Mouse (Mus musculus): Measurements from ENCODE around the gene Chrna9. TPM values are rescaled to one million over a fixed set of nuclear protein-coding genes. Genes with fewer than 3 reads are reported as not detected.

Gene Chrna9
- polyA plus RNA-seq, 1 experiment from 2014 or later, result 0.59 TPM

DNA sequence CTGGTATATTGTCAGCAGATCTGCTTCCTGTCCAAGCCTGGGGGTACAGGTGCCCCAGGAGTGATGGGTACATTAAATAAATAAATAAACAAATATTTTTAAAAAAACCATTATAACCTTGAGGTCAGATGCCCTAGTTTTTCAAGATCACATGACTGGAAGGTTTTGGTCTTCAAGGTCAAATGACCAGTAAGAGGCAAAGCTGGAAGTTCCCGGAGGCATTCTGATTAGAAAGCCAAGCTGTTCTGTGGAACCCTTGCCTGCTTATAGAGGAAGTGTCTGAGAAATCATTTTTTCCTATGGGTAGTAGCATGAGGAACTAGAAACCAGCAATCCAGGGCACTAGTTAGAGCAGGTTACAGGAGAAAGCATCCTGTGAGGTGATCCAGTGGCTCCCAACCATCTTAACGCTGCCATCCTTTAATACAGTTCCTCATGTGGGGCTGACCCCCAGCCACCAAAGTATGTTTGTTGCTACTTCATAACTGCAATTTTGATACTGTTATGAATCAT, 80.8 kb downstream of the Chrna9 start:
- Histone ChIP-seq H3K4me1 (ENCODE audit: control insufficient read depth, insufficient read depth, low read length) (no peaks in the 10 kb centered on the region), H3K27me3 (ENCODE audit: control insufficient read depth, insufficient read depth, low read length) (no peaks in the 10 kb centered on the region), H3K4me2 (ENCODE audit: low read depth, severe bottlenecking) (no peak overlapping the region), H3K9ac (ENCODE audit: low read length) (no peak overlapping the region), H3K9me3 (ENCODE audit: control insufficient read depth, low read length) (no peaks in the 10 kb centered on the region), H3K27ac (replicated peaks; ENCODE audit: low read depth, low read length) (no peak overlapping the region), H3K36me3 (ENCODE audit: control insufficient read depth, insufficient read depth, low read length) (no peaks in the 10 kb centered on the region), H3K4me3 (ENCODE audit: low read depth, low read length) (no peak overlapping the region)
- no peak for DNase-seq (ENCODE audit: low spot score)
- no peak for ATAC-seq (ENCODE audit: insufficient number of reproducible peaks, low FRiP score, low TSS enrichment, low read depth)
- WGBS, result 99% methylated on average over 2 of the region's 2 CpGs

DNA sequence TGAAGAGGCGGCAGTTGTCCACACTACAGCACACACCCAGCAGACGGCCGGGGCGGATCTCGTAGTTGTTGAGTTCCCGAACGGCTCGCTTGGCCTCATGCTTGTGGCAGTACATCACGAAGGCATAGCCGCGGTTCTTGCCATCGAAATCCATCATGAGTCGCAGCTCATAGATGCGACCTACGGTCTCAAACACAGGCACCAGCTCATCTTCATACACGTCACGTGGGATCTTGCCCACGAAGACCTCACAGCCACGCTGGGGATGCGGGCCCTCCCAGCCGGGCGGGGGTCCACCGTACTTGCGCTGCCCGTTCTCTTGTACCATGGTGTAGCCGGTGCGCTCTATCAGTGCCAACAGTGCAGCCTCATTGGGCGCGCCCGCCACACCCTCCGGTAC, 92.1 kb downstream of the Chrna9 start:
- DNase-seq (ENCODE audit: low spot score), result no peak
- 97% methylated on average over 31 of the region's 31 CpGs for WGBS
- no peaks in the 10 kb centered on the region for H3K4me1 ChIP-seq (ENCODE audit: control insufficient read depth, insufficient read depth, low read length)

More for the DNA sequence above, 92.1 kb downstream of the Chrna9 start:
- H3K9me3 ChIP-seq (ENCODE audit: control insufficient read depth, low read length), result no peaks in the 10 kb centered on the region
- no peaks in the 10 kb centered on the region; the same call in 1 of the 2 replicates for H3K36me3 ChIP-seq (ENCODE audit: control insufficient read depth, insufficient read depth, low read length)
- no peak overlapping the region for H3K9ac ChIP-seq (ENCODE audit: low read length)
- no peak overlapping the region for H3K4me3 ChIP-seq (ENCODE audit: low read depth, low read length)
- H3K27ac ChIP-seq (replicated peaks; ENCODE audit: low read depth, low read length), result no peak overlapping the region
- no peak for ATAC-seq (ENCODE audit: insufficient number of reproducible peaks, low FRiP score, low TSS enrichment, low read depth)
- no peaks in the 10 kb centered on the region for H3K27me3 ChIP-seq (ENCODE audit: control insufficient read depth, insufficient read depth, low read length)
- no peak overlapping the region for H3K4me2 ChIP-seq (ENCODE audit: low read depth, severe bottlenecking)

Small RNAs within 50 kb of the gene (microRNA-seq; reads per million reads assigned to microRNA genes)
- gene Gm25952, result not detected

Other genes with a start within 250 kb of the Chrna9 start
- 124 and 140 TPM in 2 replicates for gene Pds5a, start 236.6 kb upstream of the Chrna9 start, polyA plus RNA-seq (2014; fragmentation: Nextera tagmentation; extraction: Ambion mirVana)
- 57.2 and 57.4 TPM in 2 replicates for gene N4bp2, start 171.4 kb upstream of the Chrna9 start, polyA plus RNA-seq (2014; fragmentation: Nextera tagmentation; extraction: Ambion mirVana)
- gene Rhoh, start 73.7 kb upstream of the Chrna9 start, polyA plus RNA-seq (2014; fragmentation: Nextera tagmentation; extraction: Ambion mirVana), result 0.23 and 0.27 TPM in 2 replicates
- gene 9130230L23Rik, start 69.4 kb downstream of the Chrna9 start, polyA plus RNA-seq (2014; fragmentation: Nextera tagmentation; extraction: Ambion mirVana), result not detected in 2 replicates
- 0.75 and 0.89 TPM in 2 replicates for gene Rbm47, start 238.2 kb downstream of the Chrna9 start, polyA plus RNA-seq (2014; fragmentation: Nextera tagmentation; extraction: Ambion mirVana)